Mouse (Mus musculus) right cerebral cortex, postnatal 4 days (tissue): ENCODE measurements around the gene Kcnf1.
"Not testable (repeated sequence)": the region's sequence is repeated elsewhere in the genome, so short reads cannot be mapped to it uniquely, and the experiment has no call there.

ENCODE experiments used
- DNase-seq: peaks from one replicate; pipeline ENCODE4 v3.0.0-alpha.2; 2022

Gene Kcnf1

DNA sequence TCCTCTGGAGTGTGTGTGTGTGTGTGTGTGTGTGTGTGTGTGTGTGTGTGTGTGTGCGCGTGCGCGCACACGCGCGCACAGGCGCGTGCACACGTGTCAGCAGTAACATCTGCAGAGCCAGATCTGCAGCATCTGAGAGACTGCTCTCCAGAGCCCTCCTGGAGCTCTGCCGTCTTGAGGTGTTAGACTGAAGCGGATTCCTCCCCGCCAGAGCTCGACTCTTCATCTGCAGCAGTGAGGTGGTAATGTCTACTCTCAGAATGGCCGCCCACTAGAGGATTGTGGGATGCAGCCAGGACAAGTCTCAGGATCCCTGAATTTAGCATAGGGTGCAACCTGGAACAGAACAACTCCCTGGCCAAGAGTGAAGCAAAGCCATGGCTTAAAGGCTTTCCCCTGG, 19.1 kb downstream of the Kcnf1 start:
- no peak for DNase-seq

DNA sequence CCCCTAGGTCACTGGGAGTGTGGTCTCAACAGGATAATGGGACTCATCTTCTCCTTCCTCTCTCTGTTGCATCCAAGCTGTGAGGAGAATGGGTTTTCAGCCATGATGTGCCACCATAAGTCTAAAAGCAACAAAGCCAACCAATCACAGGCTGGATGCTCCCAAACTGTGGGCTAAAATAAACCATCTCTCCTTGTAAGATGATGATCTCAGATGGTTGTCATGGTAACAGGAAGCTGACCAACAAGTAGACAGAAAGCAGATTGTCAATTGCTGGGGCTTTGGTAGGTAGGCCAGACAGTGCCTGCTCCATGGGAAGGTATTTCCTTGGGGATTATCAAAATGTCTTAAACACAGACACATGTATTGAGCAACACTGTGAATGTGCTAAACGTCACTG, 20.9 kb downstream of the Kcnf1 start:
- no peak for DNase-seq

- peak; percentile 31 for DNase-seq
These were observed 23.8 kb downstream of the Kcnf1 start for GRCm38 (mm10) chr12:17152840-17153239.

GRCm38 (mm10) chr12:17148920-17149319, 27.8 kb downstream of the Kcnf1 start:
- no peak for DNase-seq

DNA sequence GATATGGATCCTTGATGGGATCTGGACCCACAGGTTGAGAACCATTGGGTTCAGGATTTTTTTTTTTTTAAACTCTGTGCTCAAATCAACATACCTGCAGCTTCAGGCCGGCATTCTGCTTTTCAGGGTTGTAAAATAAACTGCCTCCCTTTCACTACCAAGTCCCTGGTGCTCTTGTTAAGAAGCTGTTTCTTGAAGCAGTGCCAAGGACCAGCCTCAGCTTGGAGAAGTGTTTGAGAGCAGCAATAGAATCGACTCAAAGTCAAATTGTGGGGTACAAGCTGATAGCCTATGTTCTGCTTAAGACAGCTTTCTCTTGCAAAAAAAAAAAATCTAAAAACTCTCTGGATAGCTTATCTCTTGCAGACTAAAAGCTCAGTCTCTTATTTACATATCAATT, 34.9 kb downstream of the Kcnf1 start:
- DNase-seq = no peak

GRCm38 (mm10) chr12:17140436-17140835, 36.3 kb downstream of the Kcnf1 start:
- DNase-seq = no peak

GRCm38 (mm10) chr12:17134546-17135096, 42.1 kb downstream of the Kcnf1 start:
- DNase-seq = no peak

DNA sequence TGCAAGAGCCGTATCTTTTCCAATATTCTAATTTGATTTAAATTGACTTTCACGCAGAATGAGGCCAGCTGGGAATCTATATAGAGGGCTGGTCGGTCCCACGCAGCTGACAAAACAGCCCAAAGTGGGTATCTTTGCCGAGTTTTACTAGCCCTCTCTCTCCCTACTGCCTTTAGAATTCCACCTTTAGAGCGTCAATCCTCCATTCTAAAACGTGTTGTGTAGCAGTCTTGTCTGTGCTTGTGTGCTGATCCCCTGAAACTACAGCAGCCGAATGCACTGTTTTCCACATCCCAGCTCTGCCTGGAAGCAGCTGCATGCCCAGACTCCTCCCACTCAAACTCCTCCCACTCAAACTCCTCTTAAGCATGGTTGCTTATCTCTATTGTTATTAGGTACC, 44.4 kb downstream of the Kcnf1 start:
- no peak for DNase-seq

GRCm38 (mm10) chr12:17131563-17131962, 45.1 kb downstream of the Kcnf1 start:
- no peak for DNase-seq

DNA sequence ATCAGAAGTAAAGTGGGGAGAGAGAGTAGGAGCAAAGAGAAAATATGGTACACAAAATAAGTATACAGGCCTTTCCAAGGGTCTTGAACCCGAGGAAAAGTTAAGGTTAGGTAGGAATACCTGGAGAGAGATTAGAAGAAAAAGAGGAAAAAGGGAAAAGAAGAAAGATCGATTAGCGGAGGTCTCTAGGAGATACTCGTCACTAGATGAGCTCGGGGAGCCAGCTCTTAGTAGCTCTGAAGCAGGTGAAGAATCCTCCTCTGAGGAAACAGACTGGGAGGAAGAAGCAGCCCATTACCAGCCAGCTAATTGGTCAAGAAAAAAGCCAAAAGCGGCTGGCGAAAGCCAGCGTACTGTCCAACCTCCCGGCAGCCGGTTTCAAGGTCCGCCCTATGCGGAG, 53.8 kb downstream of the Kcnf1 start:
- not testable (repeated sequence) for DNase-seq
